Mouse (Mus musculus) hindbrain, embryonic 11.5 days (tissue): ENCODE data around the gene Fam131b. TPM values are rescaled to one million over a fixed set of nuclear protein-coding genes. Genes with fewer than 3 reads are reported as not detected.

Source experiments
- ATAC-seq: fragments of 200-750 bp; cut with Nextera tagmentation; 2 replicates; pipeline ENCODE4 v1.8.0; 2017; ENCODE audit warnings: mild to moderate bottlenecking, moderate TSS enrichment, moderate library complexity; ENCODE audit not compliant: low FRiP score
- DNase-seq: peaks from one replicate; pipeline ENCODE4 v3.0.0-alpha.2; 2015; ENCODE audit warnings: low spot score
- H3K27ac ChIP-seq: fragments of 300-500 bp; sonication (generic); 2 replicates; pipeline ENCODE4 v1.5.1; 2014; ENCODE audit warnings: mild to moderate bottlenecking, low read depth, low read length
- H3K27me3 ChIP-seq: fragments of 300-500 bp; sonication (generic); 2 replicates; pipeline ENCODE4 v1.6.1; 2014; ENCODE audit warnings: mild to moderate bottlenecking, low read length, moderate library complexity, mixed read lengths; ENCODE audit not compliant: control insufficient read depth, insufficient read depth
- H3K36me3 ChIP-seq: fragments of 300-500 bp; sonication (generic); 2 replicates; pipeline ENCODE4 v1.6.1; 2014; ENCODE audit warnings: mild to moderate bottlenecking, low read length, moderate library complexity, mixed read lengths; ENCODE audit not compliant: control insufficient read depth, insufficient read depth
- H3K4me1 ChIP-seq: fragments of 300-500 bp; sonication (generic); replicated peaks from 2 replicates; pipeline ENCODE4 v1.6.1; 2014; ENCODE audit warnings: low read length, mixed read lengths; ENCODE audit not compliant: control insufficient read depth, insufficient read depth
- H3K4me2 ChIP-seq: fragments of 300-500 bp; sonication (generic); replicated peaks from 2 replicates; pipeline ENCODE4 v1.6.1; 2014; ENCODE audit warnings: mild to moderate bottlenecking, low read depth, low read length
- H3K4me3 ChIP-seq: fragments of 300-500 bp; sonication (generic); 2 replicates; pipeline ENCODE4 v1.5.1; 2014; ENCODE audit warnings: low read depth, low read length
- H3K9ac ChIP-seq: fragments of 300-500 bp; sonication (generic); 2 replicates; pipeline ENCODE4 v1.6.1; 2014; ENCODE audit warnings: low read depth, low read length
- H3K9me3 ChIP-seq: fragments of 300-500 bp; sonication (generic); 2 replicates; pipeline ENCODE4 v1.6.1; 2016; ENCODE audit warnings: low read length; ENCODE audit not compliant: control insufficient read depth
- WGBS: fragments of 180-500 bp; shearing (Covaris S2); extraction: QIAGEN DNeasy Blood & Tissue Kit; methylation state at CpG from one replicate; pipeline ENCODE4 v1.1.7; 2014; 5-methylcytosine and 5-hydroxymethylcytosine counted together
- polyA plus RNA-seq: library from polyadenylated mRNA; unstranded; fragments of >200 nt; fragmentation: Nextera tagmentation; extraction: Ambion mirVana; gene quantifications from 2 replicates; pipeline ENCODE4 v1.2.1, GENCODE M21; 2014

Gene Fam131b
- polyA plus RNA-seq: 2.6 and 3.1 TPM in 2 replicates

GRCm38 (mm10) chr6:42324482-42325267 lies at the start of gene Fam131b:
Gene Fam131b, minus strand, starts transcription at chr6:42324643.
- Histone ChIP-seq H3K4me1 (0 out of 2 replicates have a peak, but pooled peaks cover 6% of the 10 kb centered on the region), H3K27ac (peak within 1 kb of the TSS; percentile 90), H3K4me2 (peak within 1 kb of the TSS; percentile 90), H3K9me3 (no peaks in the 10 kb centered on the region), H3K4me3 (peak within 1 kb of the TSS; percentile 69), H3K9ac (peak within 1 kb of the TSS; percentile 84), H3K36me3 (no peaks in the 10 kb centered on the region), H3K27me3 (peaks cover 3% of the 10 kb centered on the region; the same call in 1 of the 2 replicates)
- peak; percentile 78 for DNase-seq
- under 1% methylated on average over 35 of the region's 68 CpGs for WGBS
- ATAC-seq: peak; percentile 92

- ATAC-seq (peak; percentile 26; the same call in 1 of the 2 replicates), DNase-seq (no peak)
- 39% methylated on average over 7 of the region's 7 CpGs for WGBS
- Histone ChIP-seq H3K36me3 (no peaks in the 10 kb centered on the region), H3K27me3 (no peaks in the 10 kb centered on the region; the same call in none of the 2 replicates), H3K4me1 (peaks cover 4% of the 10 kb centered on the region; the same call in 1 of the 2 replicates), H3K4me2 (peak overlapping the region; percentile 89), H3K27ac (no peak overlapping the region), H3K9ac (no peak overlapping the region), H3K4me3 (0 out of 2 replicates have a peak overlapping the region, but pooled peaks have one; percentile 44), H3K9me3 (no peaks in the 10 kb centered on the region)
Measured at GRCm38 (mm10) chr6:42373669-42374430, 49.4 kb upstream of the Fam131b start.

GRCm38 (mm10) chr6:42372816-42373547 lies 48.5 kb upstream of the Fam131b start, which contains the start of gene Epha1:
Gene Epha1, minus strand, starts transcription at chr6:42373268.
- no peaks in the 10 kb centered on the region for H3K9me3 ChIP-seq
- H3K4me3 ChIP-seq: peak within 1 kb of the TSS; percentile 44
- H3K27me3 ChIP-seq: no peaks in the 10 kb centered on the region; the same call in none of the 2 replicates
- H3K4me2 ChIP-seq: peak within 1 kb of the TSS; percentile 89
- peak; percentile 70 for DNase-seq
- no peak within 1 kb of the TSS for H3K27ac ChIP-seq
- H3K36me3 ChIP-seq: no peaks in the 10 kb centered on the region
- WGBS: under 1% methylated on average over 30 of the region's 36 CpGs
- H3K4me1 ChIP-seq: peaks cover 4% of the 10 kb centered on the region; the same call in 1 of the 2 replicates
- ATAC-seq: peak; percentile 85
- H3K9ac ChIP-seq: peak within 1 kb of the TSS; percentile 38

GRCm38 (mm10) chr6:42372421-42372815 lies 48.0 kb upstream of the Fam131b start:
- H3K9ac ChIP-seq: no peak overlapping the region
- H3K27ac ChIP-seq: no peak overlapping the region
- ATAC-seq (peak; percentile 44; the same call in 1 of the 2 replicates), DNase-seq (no peak)
- no peaks in the 10 kb centered on the region for H3K36me3 ChIP-seq
- H3K4me2 ChIP-seq: no peak overlapping the region
- peaks cover 4% of the 10 kb centered on the region; the same call in 1 of the 2 replicates for H3K4me1 ChIP-seq
- H3K4me3 ChIP-seq: peak overlapping the region; percentile 44; the same call in 1 of the 2 replicates
- H3K27me3 ChIP-seq: no peaks in the 10 kb centered on the region; the same call in none of the 2 replicates
- 24% methylated on average over 9 of the region's 9 CpGs for WGBS
- no peaks in the 10 kb centered on the region for H3K9me3 ChIP-seq

- DNase-seq (no peak), ATAC-seq (no peak)
- Histone ChIP-seq H3K27ac (no peak overlapping the region), H3K9me3 (no peaks in the 10 kb centered on the region), H3K4me2 (no peak overlapping the region), H3K9ac (no peak overlapping the region), H3K27me3 (no peaks in the 10 kb centered on the region; the same call in none of the 2 replicates), H3K36me3 (no peaks in the 10 kb centered on the region), H3K4me1 (peaks cover 4% of the 10 kb centered on the region; the same call in 1 of the 2 replicates), H3K4me3 (no peak overlapping the region)
- WGBS: 10% methylated on average over 3 of the region's 3 CpGs
Measured at GRCm38 (mm10) chr6:42372001-42372400, 47.6 kb upstream of the Fam131b start.

GRCm38 (mm10) chr6:42370630-42371363 lies 46.4 kb upstream of the Fam131b start:
- H3K27me3 ChIP-seq: no peaks in the 10 kb centered on the region; the same call in none of the 2 replicates
- no peaks in the 10 kb centered on the region for H3K36me3 ChIP-seq
- H3K27ac ChIP-seq: no peak overlapping the region
- 64% methylated on average over 4 of the region's 4 CpGs for WGBS
- DNase-seq (no peak), ATAC-seq (no peak)
- no peak overlapping the region for H3K4me3 ChIP-seq
- H3K4me1 ChIP-seq: peaks cover 4% of the 10 kb centered on the region; the same call in 1 of the 2 replicates
- H3K9ac ChIP-seq: no peak overlapping the region
- no peak overlapping the region for H3K4me2 ChIP-seq
- H3K9me3 ChIP-seq: no peaks in the 10 kb centered on the region

- H3K9ac ChIP-seq: no peak overlapping the region
- H3K4me3 ChIP-seq: no peak overlapping the region
- DNase-seq (no peak), ATAC-seq (no peak)
- no peaks in the 10 kb centered on the region; the same call in none of the 2 replicates for H3K27me3 ChIP-seq
- no peaks in the 10 kb centered on the region for H3K9me3 ChIP-seq
- H3K27ac ChIP-seq: no peak overlapping the region
- H3K4me2 ChIP-seq: no peak overlapping the region
- WGBS: 11% methylated on average over 3 of the region's 3 CpGs
- no peaks in the 10 kb centered on the region for H3K36me3 ChIP-seq
- H3K4me1 ChIP-seq: peaks cover 4% of the 10 kb centered on the region; the same call in 1 of the 2 replicates
Measured at GRCm38 (mm10) chr6:42369870-42370269, 45.4 kb upstream of the Fam131b start.
